Mouse (Mus musculus): ENCODE measurements around the gene Stxbp4. TPM values are rescaled to one million over a fixed set of nuclear protein-coding genes. Genes with fewer than 3 reads are reported as not detected.

Gene Stxbp4
- polyA plus RNA-seq, 1 experiment: 5.0 TPM

GRCm38 (mm10) chr11:90664345-90664986 is 26.6 kb upstream of the Stxbp4 start:
- Histone ChIP-seq H3K27me3 (replicated peaks; ENCODE audit: control insufficient read depth, insufficient read depth, low read length) (no peaks in the 10 kb centered on the region), H3K4me3 (ENCODE audit: insufficient read depth, low read depth, low read length) (no peak overlapping the region), H3K27ac (ENCODE audit: insufficient read depth, low read depth, low read length) (peak overlapping the region; percentile 55; the same call in 1 of the 2 replicates), H3K4me1 (ENCODE audit: control insufficient read depth, insufficient read depth, low read length) (0 out of 2 replicates have a peak, but pooled peaks cover 5% of the 10 kb centered on the region), H3K36me3 (ENCODE audit: control insufficient read depth, insufficient read depth, low read length) (no peaks in the 10 kb centered on the region; the same call in 1 of the 2 replicates)
- DNase-seq: peak; percentile 19
- 10% methylated on average over 8 of the region's 8 CpGs for WGBS
- TF ChIP-seq POLR2A (IDR thresholded peaks at IDR 0.05; ENCODE audit: low read depth, low read length) (no peak), CTCF (conservative IDR thresholded peaks at IDR 0.05; ENCODE audit: insufficient read depth, insufficient read length, low read depth, low read length) (no peak)

GRCm38 (mm10) chr11:90663618-90664297 is 25.9 kb upstream of the Stxbp4 start:
- 0 out of 2 replicates have a peak, but pooled peaks cover 5% of the 10 kb centered on the region for H3K4me1 ChIP-seq (ENCODE audit: control insufficient read depth, insufficient read depth, low read length)
- no peak for DNase-seq
- TF ChIP-seq POLR2A (IDR thresholded peaks at IDR 0.05; ENCODE audit: low read depth, low read length) (no peak), CTCF (conservative IDR thresholded peaks at IDR 0.05; ENCODE audit: insufficient read depth, insufficient read length, low read depth, low read length) (no peak)
- H3K27ac ChIP-seq (ENCODE audit: insufficient read depth, low read depth, low read length): no peak overlapping the region
- H3K36me3 ChIP-seq (ENCODE audit: control insufficient read depth, insufficient read depth, low read length): no peaks in the 10 kb centered on the region; the same call in 1 of the 2 replicates
- no peaks in the 10 kb centered on the region for H3K27me3 ChIP-seq (replicated peaks; ENCODE audit: control insufficient read depth, insufficient read depth, low read length)
- WGBS: 52% methylated on average over 5 of the region's 5 CpGs
- no peak overlapping the region for H3K4me3 ChIP-seq (ENCODE audit: insufficient read depth, low read depth, low read length)

- Histone ChIP-seq H3K27ac (ENCODE audit: insufficient read depth, low read depth, low read length) (no peak overlapping the region), H3K36me3 (ENCODE audit: control insufficient read depth, insufficient read depth, low read length) (no peaks in the 10 kb centered on the region; the same call in 1 of the 2 replicates), H3K4me1 (ENCODE audit: control insufficient read depth, insufficient read depth, low read length) (0 out of 2 replicates have a peak, but pooled peaks cover 5% of the 10 kb centered on the region), H3K27me3 (replicated peaks; ENCODE audit: control insufficient read depth, insufficient read depth, low read length) (no peaks in the 10 kb centered on the region), H3K4me3 (ENCODE audit: insufficient read depth, low read depth, low read length) (no peak overlapping the region)
- WGBS: 70% methylated on average over 3 of the region's 3 CpGs
- DNase-seq: no peak
- no peak for TF ChIP-seq POLR2A (IDR thresholded peaks at IDR 0.05; ENCODE audit: low read depth, low read length)
- no peak for TF ChIP-seq CTCF (conservative IDR thresholded peaks at IDR 0.05; ENCODE audit: insufficient read depth, insufficient read length, low read depth, low read length)
These were observed 25.2 kb upstream of the Stxbp4 start for GRCm38 (mm10) chr11:90663052-90663451.

- TF ChIP-seq CTCF (conservative IDR thresholded peaks at IDR 0.05; ENCODE audit: insufficient read depth, insufficient read length, low read depth, low read length): no peak
- TF ChIP-seq POLR2A (IDR thresholded peaks at IDR 0.05; ENCODE audit: low read depth, low read length): no peak
- Histone ChIP-seq H3K27me3 (replicated peaks; ENCODE audit: control insufficient read depth, insufficient read depth, low read length) (no peaks in the 10 kb centered on the region), H3K36me3 (ENCODE audit: control insufficient read depth, insufficient read depth, low read length) (no peaks in the 10 kb centered on the region; the same call in 1 of the 2 replicates), H3K4me3 (ENCODE audit: insufficient read depth, low read depth, low read length) (no peak overlapping the region), H3K27ac (ENCODE audit: insufficient read depth, low read depth, low read length) (no peak overlapping the region; the same call in 1 of the 2 replicates), H3K4me1 (ENCODE audit: control insufficient read depth, insufficient read depth, low read length) (no peaks in the 10 kb centered on the region)
- WGBS: 62% methylated on average over 4 of the region's 4 CpGs
- peak; percentile 10 for DNase-seq
These were observed 22.8 kb upstream of the Stxbp4 start for GRCm38 (mm10) chr11:90660662-90661061.

GRCm38 (mm10) chr11:90657527-90657926 is 19.6 kb upstream of the Stxbp4 start:
- no peak for TF ChIP-seq CTCF (conservative IDR thresholded peaks at IDR 0.05; ENCODE audit: insufficient read depth, insufficient read length, low read depth, low read length)
- no peak for TF ChIP-seq POLR2A (IDR thresholded peaks at IDR 0.05; ENCODE audit: low read depth, low read length)
- Histone ChIP-seq H3K27ac (ENCODE audit: insufficient read depth, low read depth, low read length) (no peak overlapping the region), H3K4me3 (ENCODE audit: insufficient read depth, low read depth, low read length) (no peak overlapping the region), H3K27me3 (replicated peaks; ENCODE audit: control insufficient read depth, insufficient read depth, low read length) (no peaks in the 10 kb centered on the region), H3K4me1 (ENCODE audit: control insufficient read depth, insufficient read depth, low read length) (no peaks in the 10 kb centered on the region), H3K36me3 (ENCODE audit: control insufficient read depth, insufficient read depth, low read length) (peaks cover 2% of the 10 kb centered on the region)
- DNase-seq: no peak
- WGBS: 91% methylated on average over 12 of the region's 12 CpGs

- H3K27ac ChIP-seq (ENCODE audit: insufficient read depth, low read depth, low read length): no peak overlapping the region
- H3K27me3 ChIP-seq (replicated peaks; ENCODE audit: control insufficient read depth, insufficient read depth, low read length): no peaks in the 10 kb centered on the region
- H3K36me3 ChIP-seq (ENCODE audit: control insufficient read depth, insufficient read depth, low read length): peaks cover 8% of the 10 kb centered on the region
- DNase-seq: no peak
- H3K4me1 ChIP-seq (ENCODE audit: control insufficient read depth, insufficient read depth, low read length): no peaks in the 10 kb centered on the region
- TF ChIP-seq CTCF (conservative IDR thresholded peaks at IDR 0.05; ENCODE audit: insufficient read depth, insufficient read length, low read depth, low read length) (no peak), POLR2A (IDR thresholded peaks at IDR 0.05; ENCODE audit: low read depth, low read length) (no peak)
- H3K4me3 ChIP-seq (ENCODE audit: insufficient read depth, low read depth, low read length): no peak overlapping the region
- WGBS: 88% methylated on average over 4 of the region's 4 CpGs
These were observed 14.7 kb upstream of the Stxbp4 start for GRCm38 (mm10) chr11:90652603-90653002.

- Histone ChIP-seq H3K4me1 (ENCODE audit: control insufficient read depth, insufficient read depth, low read length) (no peaks in the 10 kb centered on the region), H3K4me3 (ENCODE audit: insufficient read depth, low read depth, low read length) (no peak overlapping the region), H3K27me3 (replicated peaks; ENCODE audit: control insufficient read depth, insufficient read depth, low read length) (no peaks in the 10 kb centered on the region), H3K27ac (ENCODE audit: insufficient read depth, low read depth, low read length) (no peak overlapping the region), H3K36me3 (ENCODE audit: control insufficient read depth, insufficient read depth, low read length) (peaks cover 13% of the 10 kb centered on the region)
- no peak for DNase-seq
- 86% methylated on average over 9 of the region's 9 CpGs for WGBS
- TF ChIP-seq CTCF (conservative IDR thresholded peaks at IDR 0.05; ENCODE audit: insufficient read depth, insufficient read length, low read depth, low read length) (no peak), POLR2A (IDR thresholded peaks at IDR 0.05; ENCODE audit: low read depth, low read length) (no peak)
These were observed 12.5 kb upstream of the Stxbp4 start for GRCm38 (mm10) chr11:90650231-90650885.

All from kidney, adult 2 months (tissue).